Mouse (Mus musculus): ENCODE results near the gene Cep63. TPM values are rescaled to one million over a fixed set of nuclear protein-coding genes. Genes with fewer than 3 reads are reported as not detected.

Gene Cep63
- polyA plus RNA-seq, 1 experiment from 2014 or later = 25.8 TPM

GRCm38 (mm10) chr9:102558463-102558862 is 67.9 kb downstream of the Cep63 start:
- Histone ChIP-seq H3K9ac (ENCODE audit: low read depth, low read length) (no peak overlapping the region), H3K4me3 (ENCODE audit: low read depth, low read length) (no peak overlapping the region), H3K36me3 (ENCODE audit: control insufficient read depth, insufficient read depth) (no peaks in the 10 kb centered on the region), H3K9me3 (ENCODE audit: control insufficient read depth) (0 out of 2 replicates have a peak, but pooled peaks cover 6% of the 10 kb centered on the region), H3K4me1 (replicated peaks; ENCODE audit: control insufficient read depth, insufficient read depth, low read length) (no peaks in the 10 kb centered on the region), H3K27ac (ENCODE audit: low read depth, low read length) (no peak overlapping the region), H3K27me3 (replicated peaks; ENCODE audit: control insufficient read depth, insufficient read depth, low read length) (no peaks in the 10 kb centered on the region), H3K4me2 (replicated peaks; ENCODE audit: low read depth) (no peak overlapping the region)
- no peak for ATAC-seq
- 97% methylated on average over 3 of the region's 3 CpGs for WGBS
- TF ChIP-seq CTCF (IDR thresholded peaks at IDR 0.05; ENCODE audit: low read depth) = 0 out of 2 replicates have a peak, but pooled peaks have one; percentile 16

DNA sequence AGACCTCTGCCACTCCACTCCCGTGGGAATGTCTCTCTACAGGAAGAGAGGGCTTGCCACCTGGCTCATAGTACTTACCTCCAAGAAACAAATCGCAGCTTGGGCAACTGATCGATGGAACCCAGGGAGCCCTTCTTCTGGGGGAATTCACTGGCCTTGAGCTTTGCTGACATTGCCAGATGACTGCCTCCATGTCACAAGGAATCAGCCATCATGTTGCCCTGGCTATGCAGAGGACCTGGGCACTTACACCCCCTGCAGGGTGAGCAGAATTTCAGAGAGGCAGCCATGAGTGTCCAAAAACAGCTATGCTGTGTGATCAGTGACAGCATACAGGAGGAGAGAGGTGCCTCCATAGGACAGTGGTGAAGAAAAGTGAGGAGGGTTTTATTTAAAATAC is 72.6 kb downstream of the Cep63 start:
- Histone ChIP-seq H3K9me3 (ENCODE audit: control insufficient read depth) (0 out of 2 replicates have a peak, but pooled peaks cover 6% of the 10 kb centered on the region), H3K27ac (ENCODE audit: low read depth, low read length) (no peak overlapping the region), H3K36me3 (ENCODE audit: control insufficient read depth, insufficient read depth) (no peaks in the 10 kb centered on the region), H3K9ac (ENCODE audit: low read depth, low read length) (no peak overlapping the region), H3K4me3 (ENCODE audit: low read depth, low read length) (no peak overlapping the region), H3K27me3 (replicated peaks; ENCODE audit: control insufficient read depth, insufficient read depth, low read length) (no peaks in the 10 kb centered on the region), H3K4me1 (replicated peaks; ENCODE audit: control insufficient read depth, insufficient read depth, low read length) (no peaks in the 10 kb centered on the region), H3K4me2 (replicated peaks; ENCODE audit: low read depth) (no peak overlapping the region)
- TF ChIP-seq CTCF (IDR thresholded peaks at IDR 0.05; ENCODE audit: low read depth) = no peak
- 73% methylated on average over 3 of the region's 3 CpGs for WGBS
- ATAC-seq = no peak

GRCm38 (mm10) chr9:102551771-102552170 is 74.6 kb downstream of the Cep63 start:
- Histone ChIP-seq H3K4me1 (replicated peaks; ENCODE audit: control insufficient read depth, insufficient read depth, low read length) (no peaks in the 10 kb centered on the region), H3K9ac (ENCODE audit: low read depth, low read length) (no peak overlapping the region), H3K4me3 (ENCODE audit: low read depth, low read length) (no peak overlapping the region), H3K36me3 (ENCODE audit: control insufficient read depth, insufficient read depth) (no peaks in the 10 kb centered on the region), H3K27ac (ENCODE audit: low read depth, low read length) (no peak overlapping the region), H3K4me2 (replicated peaks; ENCODE audit: low read depth) (no peak overlapping the region), H3K27me3 (replicated peaks; ENCODE audit: control insufficient read depth, insufficient read depth, low read length) (0 out of 2 replicates have a peak, but pooled peaks cover 3% of the 10 kb centered on the region), H3K9me3 (ENCODE audit: control insufficient read depth) (no peaks in the 10 kb centered on the region)
- ATAC-seq = no peak
- no peak for TF ChIP-seq CTCF (IDR thresholded peaks at IDR 0.05; ENCODE audit: low read depth)
- 50% methylated on average over 10 of the region's 10 CpGs for WGBS

GRCm38 (mm10) chr9:102549211-102549610 is 77.1 kb downstream of the Cep63 start:
- H3K9me3 ChIP-seq (ENCODE audit: control insufficient read depth) = no peaks in the 10 kb centered on the region
- H3K36me3 ChIP-seq (ENCODE audit: control insufficient read depth, insufficient read depth) = no peaks in the 10 kb centered on the region
- no peak overlapping the region for H3K4me3 ChIP-seq (ENCODE audit: low read depth, low read length)
- no peak overlapping the region for H3K27ac ChIP-seq (ENCODE audit: low read depth, low read length)
- ATAC-seq = no peak
- WGBS = 65% methylated on average over 8 of the region's 8 CpGs
- H3K9ac ChIP-seq (ENCODE audit: low read depth, low read length) = no peak overlapping the region
- no peak for TF ChIP-seq CTCF (IDR thresholded peaks at IDR 0.05; ENCODE audit: low read depth)
- peaks cover 8% of the 10 kb centered on the region; the same call in 1 of the 2 replicates for H3K27me3 ChIP-seq (replicated peaks; ENCODE audit: control insufficient read depth, insufficient read depth, low read length)
- H3K4me1 ChIP-seq (replicated peaks; ENCODE audit: control insufficient read depth, insufficient read depth, low read length) = no peaks in the 10 kb centered on the region
- H3K4me2 ChIP-seq (replicated peaks; ENCODE audit: low read depth) = no peak overlapping the region

DNA sequence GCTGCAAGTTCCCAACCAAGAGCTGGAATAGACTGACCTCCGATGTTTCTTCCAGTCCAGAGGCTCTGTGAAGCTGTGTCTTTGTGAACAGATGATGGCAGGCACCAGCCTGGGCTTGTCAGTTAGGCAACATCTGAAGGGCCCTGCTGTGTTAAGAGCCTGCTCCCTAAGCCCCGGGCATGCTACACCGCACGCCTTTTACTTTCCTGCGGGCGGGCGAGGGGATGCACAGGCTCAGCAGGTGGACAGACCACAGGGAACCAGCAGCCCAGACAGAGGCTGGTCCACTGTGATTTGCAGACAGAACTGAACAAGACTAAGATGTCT is 79.3 kb downstream of the Cep63 start:
- H3K27ac ChIP-seq (ENCODE audit: low read depth, low read length) = no peak overlapping the region
- peaks cover 8% of the 10 kb centered on the region; the same call in 1 of the 2 replicates for H3K27me3 ChIP-seq (replicated peaks; ENCODE audit: control insufficient read depth, insufficient read depth, low read length)
- H3K4me1 ChIP-seq (replicated peaks; ENCODE audit: control insufficient read depth, insufficient read depth, low read length) = no peaks in the 10 kb centered on the region
- no peaks in the 10 kb centered on the region for H3K9me3 ChIP-seq (ENCODE audit: control insufficient read depth)
- H3K36me3 ChIP-seq (ENCODE audit: control insufficient read depth, insufficient read depth) = no peaks in the 10 kb centered on the region
- H3K9ac ChIP-seq (ENCODE audit: low read depth, low read length) = no peak overlapping the region
- no peak for TF ChIP-seq CTCF (IDR thresholded peaks at IDR 0.05; ENCODE audit: low read depth)
- H3K4me2 ChIP-seq (replicated peaks; ENCODE audit: low read depth) = no peak overlapping the region
- no peak for ATAC-seq
- 78% methylated on average over 7 of the region's 7 CpGs for WGBS
- H3K4me3 ChIP-seq (ENCODE audit: low read depth, low read length) = no peak overlapping the region

DNA sequence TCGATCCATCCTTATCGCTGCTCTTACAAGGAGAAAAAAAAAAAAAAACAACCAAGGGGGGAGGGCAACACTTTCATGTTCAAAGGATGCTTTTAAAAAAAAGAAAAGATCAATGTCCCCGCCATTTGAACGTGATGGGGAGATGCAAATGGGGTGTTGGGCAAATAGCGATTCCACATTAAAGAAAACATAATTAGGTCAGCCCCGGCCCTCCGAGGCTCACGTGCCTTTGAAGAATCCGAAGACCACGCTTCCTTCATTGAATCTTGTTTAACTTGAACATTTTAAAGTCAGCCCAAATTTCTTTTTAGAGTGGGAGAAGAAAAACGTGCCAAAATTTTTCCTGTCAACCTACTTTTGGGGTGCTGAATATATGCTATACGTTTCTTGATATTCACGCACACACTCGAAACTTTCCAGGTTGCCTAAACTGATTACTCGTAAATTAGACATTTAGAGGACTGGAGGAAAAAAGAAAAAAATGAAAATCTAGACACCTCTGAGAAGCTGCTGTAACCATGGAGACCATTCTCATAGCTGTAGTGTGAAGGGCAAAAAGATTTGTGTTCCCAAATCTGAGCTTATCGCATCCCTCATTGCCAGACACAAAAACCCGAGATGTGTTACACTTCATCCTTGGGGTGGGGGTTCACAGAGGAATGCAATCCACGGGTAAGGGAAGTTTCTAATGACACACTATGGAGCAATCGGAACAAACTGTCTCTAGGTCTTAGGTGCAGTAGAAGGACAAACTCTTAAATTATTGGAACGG is 79.9 kb downstream of the Cep63 start:
- Histone ChIP-seq H3K4me2 (replicated peaks; ENCODE audit: low read depth) (no peak overlapping the region), H3K27ac (ENCODE audit: low read depth, low read length) (no peak overlapping the region), H3K9ac (ENCODE audit: low read depth, low read length) (no peak overlapping the region), H3K4me1 (replicated peaks; ENCODE audit: control insufficient read depth, insufficient read depth, low read length) (no peaks in the 10 kb centered on the region), H3K36me3 (ENCODE audit: control insufficient read depth, insufficient read depth) (no peaks in the 10 kb centered on the region), H3K4me3 (ENCODE audit: low read depth, low read length) (no peak overlapping the region), H3K9me3 (ENCODE audit: control insufficient read depth) (no peaks in the 10 kb centered on the region), H3K27me3 (replicated peaks; ENCODE audit: control insufficient read depth, insufficient read depth, low read length) (peaks cover 8% of the 10 kb centered on the region; the same call in 1 of the 2 replicates)
- no peak for TF ChIP-seq CTCF (IDR thresholded peaks at IDR 0.05; ENCODE audit: low read depth)
- WGBS = 76% methylated on average over 20 of the region's 20 CpGs
- ATAC-seq = no peak
